Mouse (Mus musculus): ENCODE measurements around the gene Vegfb.

DNA sequence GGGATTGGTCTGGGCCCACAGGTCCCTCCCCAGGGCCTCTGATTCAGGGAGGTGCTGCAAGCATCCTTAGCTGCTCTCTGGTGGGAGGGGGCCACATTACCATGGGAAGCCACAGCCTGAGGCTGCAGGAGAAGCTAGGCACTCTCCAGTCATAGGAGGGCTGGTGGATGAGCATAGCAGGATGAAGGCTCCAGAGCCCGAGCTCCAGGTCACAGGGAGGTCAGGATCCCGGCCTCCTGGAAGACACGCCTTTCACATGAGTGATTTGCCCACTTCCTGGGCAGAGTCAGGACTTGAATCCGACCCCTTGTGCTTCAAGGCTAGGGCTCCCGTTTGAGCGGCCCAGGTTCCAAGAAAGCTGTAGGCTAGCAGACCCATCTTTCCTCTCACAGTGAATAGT lies 15.8 kb downstream of the Vegfb start:
- TF ChIP-seq CTCF (conservative IDR thresholded peaks at IDR 0.05; ENCODE audit: low read length): no peak
- no peak for TF ChIP-seq NANOG (IDR thresholded peaks at IDR 0.05; ENCODE audit: borderline replicate concordance, low read length)
- TF ChIP-seq POU5F1 (IDR thresholded peaks at IDR 0.05; ENCODE audit: borderline replicate concordance, low read length): no peak

Data from E14TG2a.4 (cell line).